Mouse (Mus musculus): ENCODE results near the gene Olah.
A peak's percentile ranks its signal among the peaks of the same experiment; 100 is the strongest.

The Olah gene

DNA sequence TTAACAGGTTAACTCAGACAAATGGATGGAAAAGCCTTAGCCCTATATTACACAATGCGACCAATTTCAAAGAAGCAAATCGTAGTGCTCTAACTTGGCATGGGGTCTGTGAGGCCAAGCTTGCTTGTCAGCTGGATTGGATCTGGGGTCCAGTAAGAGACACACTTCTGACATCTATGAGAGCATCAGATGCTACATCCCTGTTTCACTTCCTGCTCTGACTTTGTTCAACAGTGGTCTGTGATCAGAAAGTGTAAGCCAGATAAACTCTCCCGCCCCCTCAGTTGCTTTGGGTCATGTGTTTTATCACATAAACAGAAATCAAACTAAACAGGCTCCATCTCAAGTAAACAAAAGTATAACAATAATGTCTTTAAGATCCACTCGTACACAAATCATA is 48.6 kb downstream of the Olah start:
- DNase-seq, result no peak

- peak; percentile 73 for DNase-seq
These were observed 61.3 kb downstream of the Olah start, which contains the start of gene Acbd7 for GRCm38 (mm10) chr2:3335611-3336301. Gene Acbd7 (plus strand): TSS chr2:3336168.

- DNase-seq, result no peak
These were observed 63.2 kb downstream of the Olah start for GRCm38 (mm10) chr2:3333761-3334160.

GRCm38 (mm10) chr2:3332484-3333242 is 64.3 kb downstream of the Olah start, which contains the start of gene Rpp38:
Gene Rpp38 (minus strand): TSS chr2:3332643.
- peak; percentile 96 for DNase-seq

DNA sequence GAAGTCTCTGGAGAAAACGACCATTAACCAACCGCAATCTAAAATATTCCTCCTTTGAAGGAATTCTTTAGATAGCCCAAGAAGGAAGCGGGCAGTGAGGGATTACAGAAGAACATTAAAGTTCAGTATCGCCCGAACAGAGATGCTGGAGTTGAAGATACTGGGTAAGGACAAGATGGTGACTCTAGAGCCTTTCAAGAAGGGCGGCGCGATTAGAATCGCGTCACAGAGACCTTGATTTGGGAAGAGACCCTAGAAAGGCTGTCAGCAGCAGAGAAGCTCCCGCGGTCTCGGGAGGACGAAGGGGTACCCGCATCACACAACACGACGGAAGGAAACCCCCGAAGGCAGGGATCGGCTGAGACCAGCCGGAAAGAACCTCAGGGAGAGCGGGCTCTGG is 65.0 kb downstream of the Olah start:
- DNase-seq, result no peak

- no peak for DNase-seq
These were observed 65.8 kb downstream of the Olah start for GRCm38 (mm10) chr2:3331071-3331703.

DNA sequence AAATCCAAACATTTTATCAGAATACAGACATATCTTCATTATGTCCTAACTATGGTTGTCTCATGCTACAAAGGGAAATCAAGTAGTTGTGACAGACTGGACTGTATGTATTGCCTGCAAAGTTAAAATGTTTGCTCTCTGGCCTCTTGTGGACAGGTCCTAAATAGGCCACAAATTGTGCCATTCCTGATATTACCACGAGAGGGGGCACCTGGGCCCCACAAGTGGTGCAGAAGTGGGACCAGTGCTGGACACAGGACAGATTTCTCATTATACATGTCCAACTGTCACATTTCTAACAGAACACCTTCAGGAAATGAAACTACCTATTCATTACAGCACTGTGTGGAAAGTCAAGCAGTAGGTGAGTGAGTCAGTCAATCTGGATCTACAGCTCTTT is 69.7 kb downstream of the Olah start:
- peak; percentile 66 for DNase-seq

DNA sequence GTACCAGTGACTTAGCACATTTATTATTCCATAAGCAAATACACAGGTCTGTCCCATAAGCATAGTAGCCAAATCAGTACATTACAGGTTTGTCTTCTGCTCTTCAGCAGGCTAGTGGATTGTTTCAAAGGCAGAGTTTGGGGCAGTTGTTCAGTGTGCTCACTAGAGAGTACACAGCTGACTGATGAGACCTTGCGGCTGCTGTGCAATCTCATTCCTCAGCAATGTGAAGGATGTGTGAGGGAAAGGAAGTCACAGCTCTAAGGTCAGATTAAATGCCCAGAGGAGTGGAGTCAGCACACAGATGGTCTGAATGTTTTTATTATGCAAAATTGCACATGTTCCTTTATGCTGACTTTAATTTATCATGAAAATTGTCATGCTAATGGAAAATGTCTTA is 70.5 kb downstream of the Olah start:
- no peak for DNase-seq

GRCm38 (mm10) chr2:3324381-3325130 is 72.5 kb downstream of the Olah start:
- no peak for DNase-seq

GRCm38 (mm10) chr2:3323132-3323531 is 73.9 kb downstream of the Olah start:
- DNase-seq, result no peak

- no peak for DNase-seq
These were observed 91.5 kb downstream of the Olah start for GRCm38 (mm10) chr2:3305426-3306025.

DNA sequence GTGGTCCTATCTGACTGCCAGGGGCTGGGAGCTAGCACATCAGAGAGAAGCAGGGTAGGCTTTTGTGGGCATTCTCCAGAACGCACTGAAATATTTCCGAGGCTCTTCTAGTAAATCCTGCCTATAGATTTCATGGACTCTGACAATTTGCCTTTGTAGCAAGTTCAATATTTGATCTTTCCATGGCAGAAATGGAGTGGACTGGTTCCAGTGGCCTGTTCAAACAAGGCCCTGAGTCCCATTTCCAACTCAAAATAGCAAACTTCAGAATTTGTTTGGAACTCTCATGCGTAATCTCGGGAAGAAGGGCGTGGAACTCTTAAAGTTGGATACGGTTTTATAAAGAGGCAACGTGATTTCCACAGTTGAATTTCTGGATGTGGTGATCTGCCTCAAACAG is 101.2 kb downstream of the Olah start:
- DNase-seq, result no peak

DNA sequence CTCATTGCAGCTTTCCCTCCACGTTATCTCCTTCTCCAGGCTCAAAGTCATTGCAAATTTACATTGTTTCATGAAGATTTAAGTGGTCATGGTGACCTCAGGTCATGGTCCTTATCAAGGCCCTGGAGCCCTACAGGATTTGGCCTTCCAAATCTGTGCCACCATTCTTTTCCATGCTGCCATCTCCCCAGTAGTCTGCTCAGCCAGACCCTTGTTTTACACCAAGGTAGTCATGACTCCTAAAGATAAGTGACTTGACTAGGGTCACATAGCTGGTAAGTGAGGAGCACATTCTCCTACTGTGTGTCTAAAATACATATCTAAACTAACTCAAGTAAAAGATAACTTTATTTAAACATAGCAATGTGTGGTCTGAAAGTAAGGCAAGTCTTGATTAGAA is 104.8 kb downstream of the Olah start:
- DNase-seq, result no peak

Measured in embryo, embryonic 11 days (tissue).